Mouse (Mus musculus): ENCODE measurements around the gene Ddi2. TPM values are rescaled to one million over a fixed set of nuclear protein-coding genes. Genes with fewer than 3 reads are reported as not detected.

Ddi2 gene
- polyA plus RNA-seq, 1 experiment: 18.7 TPM

GRCm38 (mm10) chr4:141746578-141747346 lies 23.5 kb upstream of the Ddi2 start, which contains the start of gene Agmat:
Gene Agmat, plus strand, starts transcription at chr4:141746672.
- no peak for DNase-seq (ENCODE audit: extremely low spot score in 1 of 2, low spot score in 1 of 2)

DNA sequence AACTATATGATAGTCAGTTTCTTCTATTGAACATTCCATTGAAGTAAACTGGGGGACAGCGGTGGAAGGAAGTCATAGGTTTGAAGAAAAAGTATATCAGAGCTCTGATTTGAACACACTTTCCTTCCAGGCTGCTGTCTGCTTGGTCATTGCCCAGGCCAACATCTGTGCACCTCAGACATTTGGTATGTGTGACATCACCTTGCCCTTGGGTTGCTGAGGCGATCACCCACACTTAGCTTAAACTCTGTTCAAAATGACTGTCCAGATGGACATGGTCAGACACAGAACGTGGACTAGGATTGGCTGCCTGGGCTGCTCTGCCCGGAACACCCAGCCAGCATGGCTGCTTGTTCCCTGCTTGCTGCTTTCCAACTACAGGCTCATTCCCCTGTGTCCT lies 19.2 kb upstream of the Ddi2 start:
- no peak for DNase-seq (ENCODE audit: extremely low spot score in 1 of 2, low spot score in 1 of 2)

DNA sequence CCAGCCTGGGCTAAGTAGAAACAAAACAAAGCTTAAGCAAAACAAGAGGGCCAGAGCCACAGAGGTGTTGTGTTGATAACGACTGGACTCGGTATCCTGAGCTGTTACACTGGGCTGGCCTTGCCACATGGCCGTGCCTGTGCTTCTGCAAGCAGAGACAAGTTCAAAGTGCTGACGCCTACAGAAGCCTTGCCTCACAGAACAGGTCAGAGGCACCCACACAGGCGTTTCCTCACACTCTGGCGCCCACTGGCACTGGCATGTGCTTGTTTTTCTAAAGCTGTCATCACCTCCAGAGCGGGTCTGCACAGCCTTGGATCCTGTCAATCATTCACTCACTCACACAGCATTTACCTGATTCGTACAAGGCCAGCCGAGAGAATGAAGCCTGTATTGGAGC lies 18.6 kb upstream of the Ddi2 start:
- DNase-seq (ENCODE audit: extremely low spot score in 1 of 2, low spot score in 1 of 2): no peak

GRCm38 (mm10) chr4:141738015-141738414 lies 14.8 kb upstream of the Ddi2 start:
- DNase-seq (ENCODE audit: extremely low spot score in 1 of 2, low spot score in 1 of 2): no peak

DNA sequence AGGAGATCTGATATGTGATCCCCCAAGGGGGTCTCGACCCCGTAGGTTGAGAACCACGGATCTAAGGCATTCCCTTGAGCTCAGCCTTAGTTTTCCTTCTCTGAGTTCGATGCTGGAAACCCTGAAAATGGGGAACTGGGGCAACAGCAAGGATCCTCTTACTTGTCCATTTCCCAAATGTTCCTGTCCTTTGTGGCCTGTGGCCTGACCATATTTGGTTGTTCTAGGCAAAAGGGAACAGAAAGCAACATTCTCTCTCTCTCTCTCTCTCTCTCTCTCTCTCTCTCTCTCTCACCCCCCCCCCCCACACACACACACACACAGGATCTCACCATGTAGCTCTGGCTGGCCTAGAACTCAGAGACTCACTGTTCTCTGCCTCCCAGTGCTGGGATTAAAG lies 13.6 kb upstream of the Ddi2 start:
- DNase-seq (ENCODE audit: extremely low spot score in 1 of 2, low spot score in 1 of 2): no peak

DNA sequence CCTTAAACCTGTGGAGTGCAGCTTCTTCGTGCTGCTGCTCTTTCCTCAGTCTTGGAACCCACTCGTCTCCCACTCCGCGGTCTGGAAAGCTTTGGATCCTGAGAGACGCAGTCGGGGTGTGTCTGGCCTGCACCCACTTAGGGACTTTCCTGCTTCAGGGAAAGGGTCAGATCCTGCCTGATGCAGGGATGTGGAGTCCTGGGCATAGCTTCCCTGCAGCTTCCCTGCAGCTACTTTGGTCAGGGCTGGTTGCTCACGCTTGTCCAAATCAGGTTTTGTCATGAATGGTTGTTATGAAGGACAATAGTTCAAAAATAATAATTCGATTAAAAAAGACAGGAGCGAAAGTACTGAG lies 12.0 kb upstream of the Ddi2 start:
- no peak for DNase-seq (ENCODE audit: extremely low spot score in 1 of 2, low spot score in 1 of 2)

DNA sequence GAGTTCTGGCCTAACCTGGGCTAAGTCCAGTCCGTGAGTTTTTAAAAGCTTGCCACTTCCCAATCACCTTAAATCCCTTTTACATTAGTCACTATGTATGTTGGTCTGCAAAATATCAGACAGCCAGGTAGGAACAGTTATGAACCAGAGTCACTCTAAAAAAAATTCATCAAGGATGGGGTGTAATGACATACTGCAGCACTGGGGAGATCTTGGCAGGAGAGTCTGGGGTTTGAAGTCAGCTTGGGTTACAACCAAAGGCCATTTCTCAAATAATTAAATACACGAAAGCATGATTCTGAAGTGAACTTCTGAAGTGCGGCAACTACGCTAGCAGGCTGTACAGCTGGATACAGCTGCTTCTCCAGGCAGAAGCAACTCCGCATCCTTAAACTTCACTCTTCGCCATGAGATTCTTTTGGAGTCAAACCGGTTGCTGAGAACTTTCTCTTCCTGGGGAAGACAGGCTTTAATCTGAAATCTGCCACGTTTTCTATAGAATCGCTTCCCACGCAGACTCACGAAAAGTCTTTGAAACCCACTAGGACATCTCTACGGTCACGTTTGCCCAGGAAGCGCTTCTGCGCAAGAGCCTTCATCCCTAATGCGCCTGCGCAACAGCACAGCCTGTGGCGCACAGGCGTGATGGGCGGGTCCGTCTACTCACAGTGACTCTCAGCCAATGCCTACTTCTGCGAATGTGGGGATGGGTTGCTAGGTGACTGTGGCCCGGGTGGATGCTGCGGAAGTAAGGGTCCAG lies 11.4 kb upstream of the Ddi2 start:
- peak; percentile 92 to 96 for DNase-seq (ENCODE audit: extremely low spot score in 1 of 2, low spot score in 1 of 2)

- no peak for DNase-seq (ENCODE audit: extremely low spot score in 1 of 2, low spot score in 1 of 2)
Observed at GRCm38 (mm10) chr4:141731766-141732165, 8.5 kb upstream of the Ddi2 start.

- DNase-seq (ENCODE audit: extremely low spot score in 1 of 2, low spot score in 1 of 2): peak in 1 of 2 experiments; percentile 63
Observed at GRCm38 (mm10) chr4:141730401-141730800, 7.2 kb upstream of the Ddi2 start.

GRCm38 (mm10) chr4:141729266-141729665 lies 6.0 kb upstream of the Ddi2 start:
- no peak for DNase-seq (ENCODE audit: extremely low spot score in 1 of 2, low spot score in 1 of 2)

- no peak for DNase-seq (ENCODE audit: extremely low spot score in 1 of 2, low spot score in 1 of 2)
Observed at GRCm38 (mm10) chr4:141725738-141726137, 2.5 kb upstream of the Ddi2 start.

GRCm38 (mm10) chr4:141725277-141725676 lies 2.1 kb upstream of the Ddi2 start:
- no peak for DNase-seq (ENCODE audit: extremely low spot score in 1 of 2, low spot score in 1 of 2)

- DNase-seq (ENCODE audit: extremely low spot score in 1 of 2, low spot score in 1 of 2): no peak
Observed at GRCm38 (mm10) chr4:141724594-141724993, 1.4 kb upstream of the Ddi2 start.

GRCm38 (mm10) chr4:141723673-141724068 lies 452 bp upstream of the Ddi2 start:
- peak in 1 of 2 experiments; percentile 16 for DNase-seq (ENCODE audit: extremely low spot score in 1 of 2, low spot score in 1 of 2)

GRCm38 (mm10) chr4:141721961-141722360 lies 1.3 kb downstream of the Ddi2 start:
- no peak for DNase-seq (ENCODE audit: extremely low spot score in 1 of 2, low spot score in 1 of 2)

- DNase-seq (ENCODE audit: extremely low spot score in 1 of 2, low spot score in 1 of 2): no peak
Observed at GRCm38 (mm10) chr4:141720761-141721523, 2.3 kb downstream of the Ddi2 start.

GRCm38 (mm10) chr4:141719304-141719703 lies 3.9 kb downstream of the Ddi2 start:
- no peak for DNase-seq (ENCODE audit: extremely low spot score in 1 of 2, low spot score in 1 of 2)

GRCm38 (mm10) chr4:141717633-141718032 lies 5.6 kb downstream of the Ddi2 start:
- no peak for DNase-seq (ENCODE audit: extremely low spot score in 1 of 2, low spot score in 1 of 2)

DNA sequence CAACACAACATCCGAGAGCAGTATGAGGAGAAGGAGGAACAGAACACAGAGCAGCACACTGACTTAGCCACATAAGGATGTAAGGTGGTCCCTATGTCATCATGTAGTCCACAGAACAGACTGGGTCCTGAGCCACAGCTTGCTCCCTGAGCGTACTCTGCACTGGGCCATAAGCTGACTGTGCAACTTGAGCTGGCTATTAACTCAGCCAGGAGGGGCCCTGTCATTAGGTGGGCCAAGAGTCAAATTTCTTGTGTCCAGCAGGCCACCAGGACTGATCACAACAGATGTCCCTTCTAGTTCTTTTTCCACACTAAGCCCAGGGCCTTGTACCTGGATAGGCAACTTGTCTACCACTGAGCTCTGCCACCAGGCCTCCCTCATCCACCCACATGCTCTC lies 8.2 kb downstream of the Ddi2 start:
- DNase-seq (ENCODE audit: extremely low spot score in 1 of 2, low spot score in 1 of 2): no peak

- DNase-seq (ENCODE audit: extremely low spot score in 1 of 2, low spot score in 1 of 2): no peak
Observed at GRCm38 (mm10) chr4:141713598-141714142, 9.5 kb downstream of the Ddi2 start.

GRCm38 (mm10) chr4:141711250-141711649 lies 12.0 kb downstream of the Ddi2 start:
- peak in 1 of 2 experiments; percentile 47 for DNase-seq (ENCODE audit: extremely low spot score in 1 of 2, low spot score in 1 of 2)
